21 mouse cellular contexts compared by ENCODE assay signal in genomic region chr13:110725821-110726220, GRCm38 (mm10).
DNase-seq lines count a peak whose midpoint lies in the region; ATAC-seq and TF ChIP-seq lines count a peak whose summit lies in the region.
"Had no signal": no experiment of that assay in that cellular context is flagged by ENCODE, and none has a peak within 500 bp of the region (broad histone marks: within the 10 kb centered on the region; RNA-seq: fewer than 3 reads in every experiment).

No protein-coding gene starts in this region.

- no peaks in the 10 kb centered on the region for H3K9me3 ChIP-seq in embryonic facial prominence, embryonic 14.5 days (ENCODE audit: control insufficient read depth, low read length)
- no peaks in the 10 kb centered on the region for H3K9me3 ChIP-seq in embryonic facial prominence, embryonic 10.5 days
- H3K9me3 ChIP-seq in embryonic facial prominence, embryonic 15.5 days (replicated peaks): no peaks in the 10 kb centered on the region
- no peaks in the 10 kb centered on the region for H3K9me3 ChIP-seq in stomach, postnatal 0 days (ENCODE audit: control insufficient read depth, low read length)
- H3K9me3 ChIP-seq in hindbrain, embryonic 11.5 days (ENCODE audit: control insufficient read depth, low read length): no peaks in the 10 kb centered on the region
- no peaks in the 10 kb centered on the region for H3K9me3 ChIP-seq in hindbrain, postnatal 0 days (ENCODE audit: low read length)
- H3K9me3 ChIP-seq: embryonic facial prominence, embryonic 12.5 days; forebrain, embryonic 13.5 days; heart, embryonic 15.5 days had no signal

- peaks cover 30% of the 10 kb centered on the region for H3K4me1 ChIP-seq in embryonic facial prominence, embryonic 14.5 days (ENCODE audit: control insufficient read depth, insufficient read depth, low read length)
- peaks cover 31% of the 10 kb centered on the region for H3K4me1 ChIP-seq in embryonic facial prominence, embryonic 10.5 days
- peaks cover 37% of the 10 kb centered on the region for H3K4me1 ChIP-seq in embryonic facial prominence, embryonic 15.5 days
- no peaks in the 10 kb centered on the region for H3K4me1 ChIP-seq in stomach, postnatal 0 days (replicated peaks; ENCODE audit: control insufficient read depth, insufficient read depth)
- no peaks in the 10 kb centered on the region for H3K4me1 ChIP-seq in hindbrain, embryonic 11.5 days (replicated peaks; ENCODE audit: control insufficient read depth, insufficient read depth, low read length)
- H3K4me1 ChIP-seq in hindbrain, postnatal 0 days (ENCODE audit: insufficient read depth, low read length): no peaks in the 10 kb centered on the region
- H3K4me1 ChIP-seq: forebrain, embryonic 13.5 days had no signal

- H3K9ac ChIP-seq in embryonic facial prominence, embryonic 14.5 days (ENCODE audit: low read depth, low read length): no peak overlapping the region
- H3K9ac ChIP-seq in embryonic facial prominence, embryonic 15.5 days: no peak overlapping the region
- no peak overlapping the region for H3K9ac ChIP-seq in stomach, postnatal 0 days (ENCODE audit: low read length)
- H3K9ac ChIP-seq in hindbrain, embryonic 11.5 days (ENCODE audit: low read depth, low read length): no peak overlapping the region
- no peak overlapping the region for H3K9ac ChIP-seq in hindbrain, postnatal 0 days (replicated peaks; ENCODE audit: low read length)
- H3K9ac ChIP-seq: embryonic facial prominence, embryonic 12.5 days; forebrain, embryonic 13.5 days; forebrain, postnatal 0 days; heart, embryonic 15.5 days; hindbrain, embryonic 14.5 days had no signal

- H3K27ac ChIP-seq in embryonic facial prominence, embryonic 14.5 days (replicated peaks; ENCODE audit: low read depth, low read length): no peak overlapping the region
- H3K27ac ChIP-seq in embryonic facial prominence, embryonic 10.5 days (replicated peaks): no peak overlapping the region
- H3K27ac ChIP-seq in embryonic facial prominence, embryonic 15.5 days (replicated peaks): 0 out of 2 replicates have a peak overlapping the region, but pooled peaks have one; percentile 39
- no peak overlapping the region for H3K27ac ChIP-seq in stomach, postnatal 0 days (replicated peaks)
- no peak overlapping the region for H3K27ac ChIP-seq in hindbrain, embryonic 11.5 days (ENCODE audit: low read depth, low read length)
- no peak overlapping the region for H3K27ac ChIP-seq in hindbrain, postnatal 0 days
- H3K27ac ChIP-seq: embryonic facial prominence, embryonic 12.5 days; forebrain, embryonic 13.5 days; heart, adult 2 months; heart, embryonic 15.5 days; hindbrain, embryonic 14.5 days had no signal

- no peak overlapping the region for H3K4me2 ChIP-seq in embryonic facial prominence, embryonic 14.5 days (ENCODE audit: low read depth, low read length)
- no peak overlapping the region for H3K4me2 ChIP-seq in embryonic facial prominence, embryonic 15.5 days (replicated peaks)
- H3K4me2 ChIP-seq in stomach, postnatal 0 days (replicated peaks; ENCODE audit: low read depth): no peak overlapping the region
- no peak overlapping the region for H3K4me2 ChIP-seq in hindbrain, embryonic 11.5 days (replicated peaks; ENCODE audit: low read depth, low read length)
- H3K4me2 ChIP-seq in hindbrain, postnatal 0 days (ENCODE audit: low read depth, low read length): no peak overlapping the region
- H3K4me2 ChIP-seq: embryonic facial prominence, embryonic 12.5 days; forebrain, embryonic 13.5 days; heart, embryonic 11.5 days; heart, embryonic 15.5 days; hindbrain, embryonic 14.5 days had no signal

- no peak for ATAC-seq in embryonic facial prominence, embryonic 14.5 days (ENCODE audit: low read depth)
- no peak for ATAC-seq in embryonic facial prominence, embryonic 15.5 days (ENCODE audit: insufficient number of reproducible peaks, low FRiP score, low TSS enrichment, low read depth)
- peak; percentile 74 for ATAC-seq in stomach, postnatal 0 days (ENCODE audit: low FRiP score, low TSS enrichment)
- ATAC-seq in hindbrain, embryonic 11.5 days (ENCODE audit: low FRiP score): no peak
- ATAC-seq in hindbrain, postnatal 0 days: no peak
- ATAC-seq: forebrain, embryonic 13.5 days; forebrain, postnatal 0 days had no signal

- TF ChIP-seq EP300 in stomach, postnatal 0 days (optimal IDR thresholded peaks at IDR 0.05): no peak

- WGBS in embryonic facial prominence, embryonic 14.5 days: 71% methylated on average over 3 of the region's 3 CpGs
- 86% methylated on average over 3 of the region's 3 CpGs for WGBS in embryonic facial prominence, embryonic 10.5 days
- WGBS in embryonic facial prominence, embryonic 15.5 days: 50% methylated on average over 3 of the region's 3 CpGs
- 61% methylated on average over 3 of the region's 3 CpGs for WGBS in stomach, postnatal 0 days
- 87% methylated on average over 3 of the region's 3 CpGs for WGBS in hindbrain, embryonic 11.5 days
- 88% methylated on average over 3 of the region's 3 CpGs for WGBS in hindbrain, postnatal 0 days

- TF ChIP-seq CTCF in stomach, postnatal 0 days (IDR thresholded peaks at IDR 0.05; ENCODE audit: low read depth): no peak
- TF ChIP-seq CTCF in hindbrain, postnatal 0 days (IDR thresholded peaks at IDR 0.05; ENCODE audit: low read depth): no peak

- peak; percentile 38 for DNase-seq in embryonic facial prominence, embryonic 14.5 days (ENCODE audit: low spot score)
- no peak for DNase-seq in embryonic facial prominence, embryonic 10.5 days (ENCODE audit: low spot score)
- peak; percentile 37 for DNase-seq in 3134 (ENCODE audit: extremely low read depth, insufficient read length, low spot score)
- DNase-seq in stomach, postnatal 0 days (ENCODE audit: low spot score): peak; percentile 51
- DNase-seq in hindbrain, embryonic 11.5 days (ENCODE audit: low spot score): no peak
- no peak for DNase-seq in hindbrain, postnatal 0 days (ENCODE audit: low spot score)
- DNase-seq: adrenal gland, postnatal 10 days; cerebellum, adult 11 months; cerebellum, adult 8-10 months; cerebellum, postnatal 14 days; embryo, embryonic 11 days; forebrain, postnatal 0 days; gastrocnemius, postnatal 14 days; heart, adult 2 months; heart, postnatal 14 days had no signal

- H3K36me3 ChIP-seq in embryonic facial prominence, embryonic 14.5 days (ENCODE audit: control insufficient read depth, insufficient read depth, low read length): no peaks in the 10 kb centered on the region
- no peaks in the 10 kb centered on the region for H3K36me3 ChIP-seq in embryonic facial prominence, embryonic 10.5 days (replicated peaks)
- no peaks in the 10 kb centered on the region for H3K36me3 ChIP-seq in embryonic facial prominence, embryonic 15.5 days
- no peaks in the 10 kb centered on the region for H3K36me3 ChIP-seq in stomach, postnatal 0 days (ENCODE audit: control insufficient read depth, insufficient read depth, low read length)
- H3K36me3 ChIP-seq in hindbrain, embryonic 11.5 days (ENCODE audit: control insufficient read depth, insufficient read depth, low read length): no peaks in the 10 kb centered on the region
- no peaks in the 10 kb centered on the region for H3K36me3 ChIP-seq in hindbrain, postnatal 0 days (ENCODE audit: insufficient read depth, low read length)
- H3K36me3 ChIP-seq: embryonic facial prominence, embryonic 12.5 days; heart, embryonic 15.5 days had no signal

- no peaks in the 10 kb centered on the region; the same call in 1 of the 2 replicates for H3K27me3 ChIP-seq in embryonic facial prominence, embryonic 14.5 days (replicated peaks; ENCODE audit: control insufficient read depth, insufficient read depth, low read length)
- no peaks in the 10 kb centered on the region for H3K27me3 ChIP-seq in embryonic facial prominence, embryonic 10.5 days (replicated peaks; ENCODE audit: low read depth, poor library complexity, severe bottlenecking)
- H3K27me3 ChIP-seq in embryonic facial prominence, embryonic 15.5 days: no peaks in the 10 kb centered on the region
- H3K27me3 ChIP-seq in stomach, postnatal 0 days (ENCODE audit: control insufficient read depth, insufficient read depth, low read length): no peaks in the 10 kb centered on the region
- no peaks in the 10 kb centered on the region for H3K27me3 ChIP-seq in hindbrain, embryonic 11.5 days (ENCODE audit: control insufficient read depth, insufficient read depth, low read length)
- no peaks in the 10 kb centered on the region for H3K27me3 ChIP-seq in hindbrain, postnatal 0 days (ENCODE audit: insufficient read depth, low read length)
- H3K27me3 ChIP-seq: embryonic facial prominence, embryonic 12.5 days; forebrain, embryonic 13.5 days; heart, embryonic 15.5 days had no signal

- no peak overlapping the region for H3K4me3 ChIP-seq in embryonic facial prominence, embryonic 14.5 days (ENCODE audit: low read depth, low read length)
- no peak overlapping the region for H3K4me3 ChIP-seq in embryonic facial prominence, embryonic 10.5 days
- no peak overlapping the region for H3K4me3 ChIP-seq in embryonic facial prominence, embryonic 15.5 days (replicated peaks)
- no peak overlapping the region for H3K4me3 ChIP-seq in stomach, postnatal 0 days (ENCODE audit: low read depth, low read length)
- H3K4me3 ChIP-seq in hindbrain, embryonic 11.5 days (ENCODE audit: low read depth, low read length): no peak overlapping the region
- H3K4me3 ChIP-seq in hindbrain, postnatal 0 days (ENCODE audit: low read length): no peak overlapping the region
- H3K4me3 ChIP-seq: embryonic facial prominence, embryonic 12.5 days; forebrain, embryonic 13.5 days; heart, adult 2 months; heart, embryonic 15.5 days had no signal

Comparison
In these comparisons a context has a peak if more than half of its experiments do, and no peak if none do; other contexts are left out.
1. DNase-seq: peak in embryonic facial prominence, embryonic 14.5 days (single experiment), 3134 (single experiment) and stomach, postnatal 0 days (single experiment); none in embryonic facial prominence, embryonic 10.5 days (single experiment), hindbrain, embryonic 11.5 days (single experiment) and hindbrain, postnatal 0 days (single experiment).